ENCODE assay signal across 10 mouse cellular contexts in the genomic region with DNA sequence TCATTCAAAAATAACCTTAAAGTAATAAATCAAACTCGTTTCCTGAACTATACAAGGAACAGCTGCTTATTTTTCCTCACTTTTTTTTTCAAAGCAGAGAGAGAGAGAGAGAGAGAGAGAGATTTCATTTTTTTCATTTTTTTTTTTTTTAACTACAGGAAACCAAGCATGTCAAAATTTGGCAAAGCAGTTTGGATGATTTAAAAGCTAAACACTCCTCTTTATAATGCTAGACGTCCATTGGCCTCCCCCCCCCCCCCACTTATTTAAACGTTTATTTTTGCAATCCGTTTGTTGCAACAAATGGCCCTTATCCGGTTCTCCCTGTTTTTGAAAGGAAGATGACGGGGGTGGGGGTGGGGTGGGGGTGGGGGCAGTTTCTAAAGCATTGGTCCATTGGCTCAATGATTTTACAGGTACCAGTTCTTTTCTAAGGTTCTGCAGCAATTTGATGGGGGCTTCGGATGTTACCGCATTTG. TPM values are rescaled to one million over a fixed set of nuclear protein-coding genes. Genes with fewer than 3 reads are reported as not detected.
A peak's percentile ranks its signal among the peaks of the same experiment; 100 is the strongest.
DNase-seq lines count a peak whose midpoint lies in the region; ATAC-seq and TF ChIP-seq lines count a peak whose summit lies in the region.
"Had no signal": no experiment of that assay in that cellular context is flagged by ENCODE, and none has a peak within 500 bp of the region (broad histone marks: within the 10 kb centered on the region; RNA-seq: fewer than 3 reads in every experiment).

No protein-coding gene starts in this region.

- TF ChIP-seq CTCF in kidney, adult 2 months (conservative IDR thresholded peaks at IDR 0.05; ENCODE audit: insufficient read depth, insufficient read length, low read depth, low read length) = no peak

- TF ChIP-seq POLR2A in kidney, adult 2 months (IDR thresholded peaks at IDR 0.05; ENCODE audit: low read depth, low read length) = no peak

- no peak overlapping the region for H3K4me3 ChIP-seq in kidney, adult 2 months (ENCODE audit: insufficient read depth, low read depth, low read length)
- H3K4me3 ChIP-seq in embryonic facial prominence, embryonic 13.5 days = 0 out of 2 replicates have a peak overlapping the region, but pooled peaks have one; percentile 13
- H3K4me3 ChIP-seq in hindbrain, embryonic 16.5 days (ENCODE audit: low read length) = no peak overlapping the region; the same call in 1 of the 2 replicates
- no peak overlapping the region for H3K4me3 ChIP-seq in midbrain, embryonic 14.5 days (replicated peaks; ENCODE audit: low read depth, low read length)
- H3K4me3 ChIP-seq: erythroblast, embryonic 14.5 days had no signal

- H3K27me3 ChIP-seq in kidney, adult 2 months (replicated peaks; ENCODE audit: control insufficient read depth, insufficient read depth, low read length) = no peaks in the 10 kb centered on the region; the same call in 1 of the 2 replicates
- H3K27me3 ChIP-seq in embryonic facial prominence, embryonic 13.5 days = no peaks in the 10 kb centered on the region; the same call in 1 of the 2 replicates
- peaks cover 2% of the 10 kb centered on the region; the same call in 1 of the 2 replicates for H3K27me3 ChIP-seq in hindbrain, embryonic 16.5 days (replicated peaks; ENCODE audit: control insufficient read depth, insufficient read depth, low read length)
- H3K27me3 ChIP-seq in midbrain, embryonic 14.5 days (ENCODE audit: control insufficient read depth, insufficient read depth, low read length) = no peaks in the 10 kb centered on the region

- WGBS in kidney, adult 2 months = 10% methylated on average over 8 of the region's 8 CpGs
- 6% methylated on average over 8 of the region's 8 CpGs for WGBS in embryonic facial prominence, embryonic 13.5 days
- WGBS in hindbrain, embryonic 16.5 days = 2% methylated on average over 8 of the region's 8 CpGs
- WGBS in midbrain, embryonic 14.5 days = 6% methylated on average over 8 of the region's 8 CpGs

- no peak for ATAC-seq in embryonic facial prominence, embryonic 13.5 days (ENCODE audit: insufficient number of reproducible peaks, insufficient read depth, low FRiP score, low TSS enrichment, low read depth)
- ATAC-seq in hindbrain, embryonic 16.5 days = no peak
- ATAC-seq in midbrain, embryonic 14.5 days (ENCODE audit: low FRiP score, low TSS enrichment) = no peak

- H3K36me3 ChIP-seq in kidney, adult 2 months (ENCODE audit: control insufficient read depth, insufficient read depth, low read length) = no peaks in the 10 kb centered on the region
- no peaks in the 10 kb centered on the region for H3K36me3 ChIP-seq in embryonic facial prominence, embryonic 13.5 days
- H3K36me3 ChIP-seq in hindbrain, embryonic 16.5 days (ENCODE audit: control insufficient read depth, insufficient read depth, low read length) = no peaks in the 10 kb centered on the region
- H3K36me3 ChIP-seq in midbrain, embryonic 14.5 days (ENCODE audit: control insufficient read depth, insufficient read depth, low read length) = no peaks in the 10 kb centered on the region

- no peaks in the 10 kb centered on the region for H3K4me1 ChIP-seq in kidney, adult 2 months (ENCODE audit: control insufficient read depth, insufficient read depth, low read length)
- H3K4me1 ChIP-seq in embryonic facial prominence, embryonic 13.5 days = peaks cover 8% of the 10 kb centered on the region
- peaks cover 5% of the 10 kb centered on the region for H3K4me1 ChIP-seq in hindbrain, embryonic 16.5 days (ENCODE audit: control insufficient read depth, insufficient read depth, low read depth, low read length)
- H3K4me1 ChIP-seq in midbrain, embryonic 14.5 days (ENCODE audit: control insufficient read depth, insufficient read depth, low read length) = peaks cover 15% of the 10 kb centered on the region; the same call in 1 of the 2 replicates

- no peaks in the 10 kb centered on the region for H3K9me3 ChIP-seq in embryonic facial prominence, embryonic 13.5 days
- H3K9me3 ChIP-seq in hindbrain, embryonic 16.5 days (ENCODE audit: control insufficient read depth, low read length) = no peaks in the 10 kb centered on the region
- H3K9me3 ChIP-seq in midbrain, embryonic 14.5 days (ENCODE audit: control insufficient read depth, low read length) = no peaks in the 10 kb centered on the region; the same call in 1 of the 2 replicates

- H3K4me2 ChIP-seq in embryonic facial prominence, embryonic 13.5 days = peak overlapping the region; percentile 54
- peak overlapping the region; percentile 50 for H3K4me2 ChIP-seq in hindbrain, embryonic 16.5 days (ENCODE audit: low read length)
- H3K4me2 ChIP-seq in midbrain, embryonic 14.5 days (ENCODE audit: low read length) = peak overlapping the region; percentile 49

- DNase-seq in kidney, adult 2 months = peak; percentile 27
- no peak for DNase-seq in kidney, postnatal 25 days
- DNase-seq in midbrain, embryonic 14.5 days = no peak
- DNase-seq in spleen, adult 18-20 months = no peak
- no peak for DNase-seq in right cerebral cortex, postnatal 14 days
- no peak for DNase-seq in left cerebral cortex, adult 18-20 months (ENCODE audit: low spot score in 2 of 2)
- DNase-seq: kidney, adult 18-20 months had no signal

- peak overlapping the region; percentile 57; the same call in 1 of the 2 replicates for H3K9ac ChIP-seq in embryonic facial prominence, embryonic 13.5 days
- H3K9ac ChIP-seq in hindbrain, embryonic 16.5 days (ENCODE audit: low read depth, low read length) = no peak overlapping the region
- H3K9ac ChIP-seq in midbrain, embryonic 14.5 days (replicated peaks; ENCODE audit: low read length) = no peak overlapping the region

- H3K27ac ChIP-seq in kidney, adult 2 months (ENCODE audit: insufficient read depth, low read depth, low read length) = no peak overlapping the region
- H3K27ac ChIP-seq in embryonic facial prominence, embryonic 13.5 days = no peak overlapping the region
- H3K27ac ChIP-seq in hindbrain, embryonic 16.5 days (ENCODE audit: low read depth, low read length) = no peak overlapping the region
- H3K27ac ChIP-seq in midbrain, embryonic 14.5 days (replicated peaks; ENCODE audit: low read depth, low read length) = no peak overlapping the region

RNA-seq across cellular contexts. Expression of a gene that starts 24.6 kb away (rescaled TPM):
- polyA plus RNA-seq in kidney, adult 2 months (2012; rRNA removed) = 14.3 and 14.4 TPM in 2 replicates
- polyA plus RNA-seq in embryonic facial prominence, embryonic 13.5 days (2015; fragmentation: Nextera tagmentation; extraction: Ambion mirVana) = 36.6 and 48.0 TPM in 2 replicates
- 34.1 and 35.0 TPM in 2 replicates for polyA plus RNA-seq in hindbrain, embryonic 16.5 days (2015; fragmentation: Nextera tagmentation; extraction: Ambion mirVana)
- 39.5 and 40.1 TPM in 2 replicates for polyA plus RNA-seq in midbrain, embryonic 14.5 days (2014; fragmentation: Nextera tagmentation; extraction: Ambion mirVana)
- 100 to 1,000 TPM; 101 to 110 TPM for total RNA-seq in left cerebral cortex, adult 18-20 months (2021)
- polyA plus RNA-seq: erythroblast, embryonic 14.5 days had no signal
